Mouse (Mus musculus) small intestine, adult 10 weeks (tissue): ENCODE results near the gene Kcnh8. TPM values are rescaled to one million over a fixed set of nuclear protein-coding genes. Genes with fewer than 3 reads are reported as not detected.

Experiments used
- polyA plus RNA-seq: library from polyadenylated mRNA; stranded (reverse); fragments of 350-450 nt; fragmentation: Illumina TruSeq; extraction: RNeasy Lipid Tissue Mini Kit (QIAGEN cat#74804); gene quantifications from one replicate; pipeline ENCODE4 v1.2.3, GENCODE M21; 2014; ENCODE audit warnings: low replicate concordance

The Kcnh8 gene
- polyA plus RNA-seq = 0.07 TPM

GRCm38 (mm10) chr17:52602093-52602780 lies at the start of gene Kcnh8:
TSS of gene Kcnh8 (plus strand) at chr17:52602709.

